Mouse (Mus musculus) ES-E14 (cell line): ENCODE data around the gene Tor3a. TPM values are rescaled to one million over a fixed set of nuclear protein-coding genes. Genes with fewer than 3 reads are reported as not detected.

Experiments
- DNase-seq: peaks from one replicate; pipeline ENCODE4 v3.0.0-alpha.2; 2013; ENCODE audit warnings: low read depth, low spot score
- H3K27ac ChIP-seq: 2 replicates; pipeline ENCODE4 v1.5.1; 2012; ENCODE audit warnings: low read depth, mild to moderate bottlenecking, low read length, moderate library complexity, mixed read lengths; ENCODE audit not compliant: poor library complexity, insufficient read depth, severe bottlenecking
- H3K36me3 ChIP-seq: 2 replicates; pipeline ENCODE4 v1.6.1; 2012; ENCODE audit warnings: mild to moderate bottlenecking, low read length, moderate library complexity, mixed read lengths; ENCODE audit not compliant: control insufficient read depth, poor library complexity, insufficient read depth, severe bottlenecking
- H3K4me1 ChIP-seq, 2 experiments: fragments of 150-350 bp in 1 of 2; sonication (generic) in 1 of 2; 2 replicates each; pipeline ENCODE4 v1.6.1; 2012; ENCODE audit warnings: low read length in 2 of 2, mild to moderate bottlenecking in 1 of 2, mixed read lengths in 1 of 2; ENCODE audit not compliant: control insufficient read depth in 2 of 2, insufficient read depth in 2 of 2, poor library complexity in 1 of 2
- H3K4me3 ChIP-seq, 2 experiments: fragments of 150-350 bp in 1 of 2; sonication (generic) in 1 of 2; 2 replicates each; pipeline ENCODE4 v1.5.1; 2012; ENCODE audit warnings: low read length in 2 of 2, low read depth in 1 of 2, mild to moderate bottlenecking in 1 of 2, mixed read lengths in 1 of 2; ENCODE audit not compliant: insufficient read depth in 1 of 2, poor library complexity in 1 of 2, severe bottlenecking in 1 of 2
- H3K9ac ChIP-seq: 2 replicates; pipeline ENCODE4 v1.6.1; 2012; ENCODE audit warnings: low read depth, mild to moderate bottlenecking, low read length, mixed read lengths; ENCODE audit not compliant: poor library complexity, insufficient read depth, severe bottlenecking
- H3K9me3 ChIP-seq: fragments of 150-350 bp; sonication (generic); 2 replicates; pipeline ENCODE4 v1.6.1; 2012; ENCODE audit warnings: low read depth, mild to moderate bottlenecking, low read length; ENCODE audit not compliant: control insufficient read depth, insufficient read depth
- CHD2 ChIP-seq: IDR thresholded peaks from 2 replicates; pipeline ENCODE4 v1.6.1; 2014; ENCODE audit warnings: mild to moderate bottlenecking, low read depth, low read length, inconsistent platforms
- HCFC1 ChIP-seq: IDR thresholded peaks from 2 replicates; pipeline ENCODE4 v1.6.1; 2012; ENCODE audit warnings: low read length, inconsistent platforms, borderline replicate concordance; ENCODE audit not compliant: insufficient read depth
- MAFK ChIP-seq: IDR thresholded peaks from 2 replicates; pipeline ENCODE4 v1.6.1; 2014; ENCODE audit warnings: mild to moderate bottlenecking, low read depth, low read length, inconsistent platforms; ENCODE audit not compliant: insufficient read depth
- ZC3H11A ChIP-seq: IDR thresholded peaks from 2 replicates; pipeline ENCODE4 v1.6.1; 2012; ENCODE audit warnings: low read depth, mild to moderate bottlenecking, inconsistent platforms, low read length, borderline replicate concordance
- ZNF384 ChIP-seq: IDR thresholded peaks from 2 replicates; pipeline ENCODE4 v1.6.1; 2012; ENCODE audit warnings: low read depth, low read length, inconsistent platforms
- in situ Hi-C, 2 experiments: fragments of 600-800 bp; cut with MboI; formaldehyde crosslinking; loops; one replicate each; pipeline ENCODE4 v1.15.1; 2025; ENCODE audit warnings: low sequenced_read_pairs in 2 of 2, inconsistent platforms in 1 of 2; ENCODE audit not compliant: unreplicated experiment in 2 of 2
- total RNA-seq: library from RNA; depleted of rRNA; stranded (reverse); fragments of 300-350 nt; gene quantifications from 2 replicates; pipeline ENCODE4 v1.2.3, GENCODE M21; 2012

Gene Tor3a
- total RNA-seq, 1 experiment = 17.2 TPM

- DNase-seq = peak; percentile 65
- no peak overlapping the region for H3K4me3 ChIP-seq
- in situ Hi-C loops = no loop called here
- no peak overlapping the region for H3K27ac ChIP-seq
- H3K4me1 ChIP-seq = no peaks in the 10 kb centered on the region
- peaks cover 11% of the 10 kb centered on the region; the same call in 1 of the 2 replicates for H3K36me3 ChIP-seq
- no peak for TF ChIP-seq ZNF384
- no peak for TF ChIP-seq ZC3H11A
- TF ChIP-seq CHD2 = no peak
- TF ChIP-seq HCFC1 = no peak
- TF ChIP-seq MAFK = no peak
- no peak overlapping the region for H3K9ac ChIP-seq
- no peaks in the 10 kb centered on the region for H3K9me3 ChIP-seq
Observed at GRCm38 (mm10) chr1:156626729-156627128, 47.4 kb downstream of the Tor3a start.

DNA sequence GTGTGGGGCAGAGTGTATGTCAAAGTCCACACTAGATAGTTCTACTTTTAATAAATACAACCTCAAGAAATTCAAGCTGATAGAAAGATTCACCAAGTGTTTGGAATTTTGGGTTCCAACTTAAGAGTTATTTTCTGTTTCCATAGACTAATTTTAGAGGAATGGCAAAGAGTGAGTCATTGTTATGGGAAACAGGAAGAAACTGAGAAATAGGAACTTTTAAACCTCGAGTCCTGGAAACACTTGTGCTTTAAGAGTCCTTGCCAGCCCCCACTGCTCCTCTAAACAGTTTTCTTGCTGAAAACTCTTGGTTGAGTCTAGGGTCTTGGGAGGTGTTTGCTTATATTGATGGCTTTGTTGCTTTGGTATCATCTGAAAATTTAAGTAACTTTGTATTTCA is 49.9 kb downstream of the Tor3a start:
- peaks cover 3% of the 10 kb centered on the region; the same call in 1 of the 2 replicates for H3K36me3 ChIP-seq
- no peak overlapping the region for H3K9ac ChIP-seq
- in situ Hi-C loops = no loop called here
- no peaks in the 10 kb centered on the region for H3K9me3 ChIP-seq
- peaks cover 0 to 2% of the 10 kb centered on the region in 2 experiments; a peak in 1 of 4 replicates for H3K4me1 ChIP-seq
- no peak overlapping the region for H3K4me3 ChIP-seq
- TF ChIP-seq ZC3H11A (no peak), CHD2 (no peak), MAFK (no peak), ZNF384 (no peak), HCFC1 (no peak)
- no peak for DNase-seq
- no peak overlapping the region for H3K27ac ChIP-seq

- in situ Hi-C loops = no loop called here
- TF ChIP-seq HCFC1 = no peak
- no peak for TF ChIP-seq CHD2
- no peak for TF ChIP-seq ZNF384
- TF ChIP-seq MAFK = no peak
- TF ChIP-seq ZC3H11A = no peak
- no peak overlapping the region for H3K9ac ChIP-seq
- H3K9me3 ChIP-seq = no peaks in the 10 kb centered on the region
- H3K4me1 ChIP-seq = peaks cover 4 to 11% of the 10 kb centered on the region in 2 experiments; a peak in 2 of 4 replicates
- no peak for DNase-seq
- peaks cover 2% of the 10 kb centered on the region; the same call in 1 of the 2 replicates for H3K36me3 ChIP-seq
- H3K27ac ChIP-seq = no peak overlapping the region
- no peak overlapping the region for H3K4me3 ChIP-seq
Observed at GRCm38 (mm10) chr1:156620951-156621350, 53.2 kb downstream of the Tor3a start.

- Histone ChIP-seq H3K4me3 (no peak overlapping the region), H3K9ac (no peak overlapping the region), H3K4me1 (peaks cover 4 to 11% of the 10 kb centered on the region in 2 experiments; a peak in 3 of 4 replicates), H3K36me3 (peaks cover 2% of the 10 kb centered on the region; the same call in 1 of the 2 replicates), H3K9me3 (no peaks in the 10 kb centered on the region), H3K27ac (no peak overlapping the region)
- in situ Hi-C loops = no loop called here
- TF ChIP-seq ZNF384 = no peak
- TF ChIP-seq MAFK = no peak
- TF ChIP-seq CHD2 = no peak
- no peak for TF ChIP-seq ZC3H11A
- TF ChIP-seq HCFC1 = no peak
- no peak for DNase-seq
Observed at GRCm38 (mm10) chr1:156620292-156620909, 53.8 kb downstream of the Tor3a start.
